Mouse (Mus musculus): Measurements from ENCODE around the gene Egf. TPM values are rescaled to one million over a fixed set of nuclear protein-coding genes. Genes with fewer than 3 reads are reported as not detected.

Gene Egf
- polyA plus RNA-seq, 1 experiment from 2014 or later, result 0.39 TPM

- ATAC-seq, result no peak
- no peak overlapping the region for H3K4me3 ChIP-seq (ENCODE audit: low read depth, low read length)
Observed at GRCm38 (mm10) chr3:129651765-129652164, 103.4 kb downstream of the Egf start.

GRCm38 (mm10) chr3:129650931-129651330 is 104.2 kb downstream of the Egf start:
- DNase-seq (no peak), ATAC-seq (no peak)
- Histone ChIP-seq H3K27ac (ENCODE audit: low read depth) (no peak overlapping the region), H3K9ac (replicated peaks) (no peak overlapping the region), H3K4me3 (ENCODE audit: low read depth, low read length) (no peak overlapping the region), H3K36me3 (replicated peaks; ENCODE audit: insufficient read depth, low read length) (no peaks in the 10 kb centered on the region), H3K9me3 (ENCODE audit: low read length) (no peaks in the 10 kb centered on the region), H3K27me3 (ENCODE audit: insufficient read depth, low read length) (no peaks in the 10 kb centered on the region), H3K4me2 (ENCODE audit: low read depth, low read length) (no peak overlapping the region), H3K4me1 (ENCODE audit: insufficient read depth) (0 out of 2 replicates have a peak, but pooled peaks cover 3% of the 10 kb centered on the region)
- no peak for TF ChIP-seq EP300 (IDR thresholded peaks at IDR 0.05; ENCODE audit: low read depth)
- no peak for TF ChIP-seq CTCF (IDR thresholded peaks at IDR 0.05; ENCODE audit: low read depth)
- WGBS (ENCODE audit: insufficient replicate concordance), result 38% methylated on average over 1 of the region's 1 CpGs

More at GRCm38 (mm10) chr3:129651765-129652164, 103.4 kb downstream of the Egf start:
- TF ChIP-seq EP300 (IDR thresholded peaks at IDR 0.05; ENCODE audit: low read depth) (no peak), CTCF (IDR thresholded peaks at IDR 0.05; ENCODE audit: low read depth) (no peak)
- Histone ChIP-seq H3K4me1 (ENCODE audit: insufficient read depth) (0 out of 2 replicates have a peak, but pooled peaks cover 3% of the 10 kb centered on the region), H3K36me3 (replicated peaks; ENCODE audit: insufficient read depth, low read length) (no peaks in the 10 kb centered on the region), H3K27ac (ENCODE audit: low read depth) (no peak overlapping the region), H3K27me3 (ENCODE audit: insufficient read depth, low read length) (no peaks in the 10 kb centered on the region), H3K9me3 (ENCODE audit: low read length) (no peaks in the 10 kb centered on the region), H3K4me2 (ENCODE audit: low read depth, low read length) (no peak overlapping the region), H3K9ac (replicated peaks) (no peak overlapping the region)
- WGBS (ENCODE audit: insufficient replicate concordance), result 88% methylated on average over 8 of the region's 8 CpGs
- no peak for DNase-seq

GRCm38 (mm10) chr3:129650293-129650612 is 104.9 kb downstream of the Egf start:
- no peaks in the 10 kb centered on the region for H3K36me3 ChIP-seq (replicated peaks; ENCODE audit: insufficient read depth, low read length)
- no peaks in the 10 kb centered on the region for H3K9me3 ChIP-seq (ENCODE audit: low read length)
- no peak overlapping the region for H3K4me3 ChIP-seq (ENCODE audit: low read depth, low read length)
- DNase-seq (no peak), ATAC-seq (no peak)
- H3K27ac ChIP-seq (ENCODE audit: low read depth), result no peak overlapping the region
- H3K9ac ChIP-seq (replicated peaks), result no peak overlapping the region
- H3K4me2 ChIP-seq (ENCODE audit: low read depth, low read length), result no peak overlapping the region
- no peaks in the 10 kb centered on the region for H3K27me3 ChIP-seq (ENCODE audit: insufficient read depth, low read length)
- 0 out of 2 replicates have a peak, but pooled peaks cover 3% of the 10 kb centered on the region for H3K4me1 ChIP-seq (ENCODE audit: insufficient read depth)
- TF ChIP-seq EP300 (IDR thresholded peaks at IDR 0.05; ENCODE audit: low read depth) (no peak), CTCF (IDR thresholded peaks at IDR 0.05; ENCODE audit: low read depth) (no peak)

GRCm38 (mm10) chr3:129649586-129650292 is 105.4 kb downstream of the Egf start:
- no peak for TF ChIP-seq CTCF (IDR thresholded peaks at IDR 0.05; ENCODE audit: low read depth)
- TF ChIP-seq EP300 (IDR thresholded peaks at IDR 0.05; ENCODE audit: low read depth), result no peak
- H3K9ac ChIP-seq (replicated peaks), result no peak overlapping the region
- no peak overlapping the region for H3K4me3 ChIP-seq (ENCODE audit: low read depth, low read length)
- no peak overlapping the region for H3K4me2 ChIP-seq (ENCODE audit: low read depth, low read length)
- 74% methylated on average over 8 of the region's 8 CpGs for WGBS (ENCODE audit: insufficient replicate concordance)
- no peak for ATAC-seq
- H3K9me3 ChIP-seq (ENCODE audit: low read length), result no peaks in the 10 kb centered on the region
- H3K36me3 ChIP-seq (replicated peaks; ENCODE audit: insufficient read depth, low read length), result no peaks in the 10 kb centered on the region
- no peak for DNase-seq
- 0 out of 2 replicates have a peak, but pooled peaks cover 3% of the 10 kb centered on the region for H3K4me1 ChIP-seq (ENCODE audit: insufficient read depth)
- H3K27ac ChIP-seq (ENCODE audit: low read depth), result no peak overlapping the region
- no peaks in the 10 kb centered on the region for H3K27me3 ChIP-seq (ENCODE audit: insufficient read depth, low read length)

DNA sequence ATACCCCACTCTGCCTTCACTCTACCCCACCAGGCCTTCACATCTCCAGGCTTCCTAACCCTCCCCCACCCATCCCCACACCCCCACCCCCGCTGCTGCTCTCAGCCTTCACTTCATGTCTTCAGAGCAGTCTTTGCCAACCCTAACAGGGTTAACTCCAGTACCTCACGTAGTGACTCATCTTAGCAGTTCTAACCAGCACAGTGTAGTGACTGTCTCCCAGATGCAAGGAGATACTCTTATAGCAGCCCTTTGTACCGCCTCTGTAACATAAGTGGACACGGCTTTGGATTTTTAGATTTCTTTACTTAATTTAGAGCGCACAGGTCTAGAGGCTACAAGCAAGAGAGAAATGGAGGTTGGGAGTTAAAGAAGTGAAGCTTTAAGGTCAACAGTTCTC is 106.5 kb downstream of the Egf start:
- ATAC-seq, result no peak
- H3K4me2 ChIP-seq (ENCODE audit: low read depth, low read length), result no peak overlapping the region
- H3K4me3 ChIP-seq (ENCODE audit: low read depth, low read length), result no peak overlapping the region
- TF ChIP-seq CTCF (IDR thresholded peaks at IDR 0.05; ENCODE audit: low read depth), result no peak
- no peak for TF ChIP-seq EP300 (IDR thresholded peaks at IDR 0.05; ENCODE audit: low read depth)
- DNase-seq, result no peak
- H3K36me3 ChIP-seq (replicated peaks; ENCODE audit: insufficient read depth, low read length), result no peaks in the 10 kb centered on the region
- 0 out of 2 replicates have a peak, but pooled peaks cover 3% of the 10 kb centered on the region for H3K4me1 ChIP-seq (ENCODE audit: insufficient read depth)
- H3K9ac ChIP-seq (replicated peaks), result no peak overlapping the region
- no peak overlapping the region for H3K27ac ChIP-seq (ENCODE audit: low read depth)
- H3K27me3 ChIP-seq (ENCODE audit: insufficient read depth, low read length), result no peaks in the 10 kb centered on the region
- H3K9me3 ChIP-seq (ENCODE audit: low read length), result no peaks in the 10 kb centered on the region
- WGBS (ENCODE audit: insufficient replicate concordance), result 83% methylated on average over 5 of the region's 5 CpGs

- H3K4me1 ChIP-seq (ENCODE audit: insufficient read depth), result 0 out of 2 replicates have a peak, but pooled peaks cover 3% of the 10 kb centered on the region
- H3K27ac ChIP-seq (ENCODE audit: low read depth), result no peak overlapping the region
- H3K4me2 ChIP-seq (ENCODE audit: low read depth, low read length), result no peak overlapping the region
- H3K9ac ChIP-seq (replicated peaks), result no peak overlapping the region
- ATAC-seq (no peak), DNase-seq (no peak)
- no peaks in the 10 kb centered on the region for H3K27me3 ChIP-seq (ENCODE audit: insufficient read depth, low read length)
- no peaks in the 10 kb centered on the region for H3K9me3 ChIP-seq (ENCODE audit: low read length)
- WGBS (ENCODE audit: insufficient replicate concordance), result 87% methylated on average over 10 of the region's 10 CpGs
- no peak overlapping the region for H3K4me3 ChIP-seq (ENCODE audit: low read depth, low read length)
- TF ChIP-seq EP300 (IDR thresholded peaks at IDR 0.05; ENCODE audit: low read depth) (no peak), CTCF (IDR thresholded peaks at IDR 0.05; ENCODE audit: low read depth) (no peak)
- H3K36me3 ChIP-seq (replicated peaks; ENCODE audit: insufficient read depth, low read length), result no peaks in the 10 kb centered on the region
Observed at GRCm38 (mm10) chr3:129647312-129647711, 107.8 kb downstream of the Egf start.

All from liver, postnatal 0 days (tissue).